Mouse (Mus musculus) embryo, embryonic 11.5 days (tissue): ENCODE measurements at regions not wholly inside any gene's neighbourhood (a gene's known extent, or its start where the extent isn't known, plus 50 kb on each side); places are given as distances from the start of the nearest gene placed in this dataset.
A peak's percentile ranks its signal among the peaks of the same experiment; 100 is the strongest.

Experiments used
- DNase-seq: peaks from one replicate; pipeline ENCODE4 v3.0.0-alpha.2; 2012; ENCODE audit warnings: low read depth, low spot score

DNA sequence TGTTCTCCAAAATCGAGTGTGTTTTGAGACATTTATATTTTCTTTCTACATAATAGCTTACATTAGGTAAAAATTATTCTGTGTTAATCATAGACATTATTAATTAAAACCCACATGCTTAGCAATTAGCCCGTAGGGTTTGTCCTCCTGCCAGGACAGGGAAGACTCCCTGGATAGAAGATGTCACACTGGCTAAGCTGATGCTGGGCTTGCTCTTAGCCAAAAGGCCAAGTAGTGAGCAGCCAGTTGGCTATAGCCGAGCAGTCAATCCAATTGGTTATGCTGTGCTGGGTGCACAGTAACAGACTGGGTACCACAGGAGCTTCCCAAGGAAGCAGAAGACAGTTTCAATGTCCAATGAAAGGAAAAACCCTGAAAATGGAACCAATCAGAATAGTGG is 166.0 kb upstream of the Rnf219 start:
- DNase-seq = no peak

DNA sequence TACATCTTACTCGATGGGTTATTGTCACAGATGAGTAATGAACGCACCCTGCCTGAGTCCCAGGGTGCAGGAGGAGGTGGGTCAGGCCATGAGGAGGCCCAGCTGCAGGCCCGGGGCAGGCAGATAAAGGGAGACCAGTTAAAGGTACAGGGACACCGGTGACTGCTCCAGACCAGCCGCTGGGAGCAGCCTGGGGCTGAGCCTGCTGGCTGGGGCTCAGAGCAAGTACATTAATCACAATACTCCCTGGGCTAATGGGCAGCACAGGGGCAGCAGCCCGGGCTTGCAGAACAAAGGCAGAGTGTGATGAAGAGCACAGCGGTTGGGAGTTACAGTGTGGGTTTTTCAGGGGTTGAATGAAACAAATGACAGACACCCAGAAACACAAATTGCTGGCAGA is 154.4 kb upstream of the Rnf219 start:
- peak; percentile 17 for DNase-seq

DNA sequence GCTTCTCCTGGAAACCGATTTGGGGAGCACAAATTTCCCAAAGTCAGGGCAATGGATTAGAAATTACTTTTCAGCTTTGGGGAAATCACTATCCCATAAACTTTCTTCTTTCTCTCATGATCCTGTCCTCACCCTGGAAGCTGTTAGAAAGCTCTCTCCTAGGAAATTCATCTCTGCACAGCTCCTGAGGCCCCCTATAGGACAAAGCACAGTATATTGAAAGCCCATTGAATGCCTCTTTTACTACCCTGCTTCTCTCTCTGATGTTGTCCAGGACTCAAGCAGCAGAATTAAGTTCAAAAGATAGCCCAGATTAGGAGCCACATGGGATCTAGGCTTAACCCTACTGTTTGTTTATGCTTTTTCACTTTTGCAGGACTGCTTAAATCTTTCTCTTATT is 139.3 kb upstream of the Rnf219 start:
- no peak for DNase-seq

DNA sequence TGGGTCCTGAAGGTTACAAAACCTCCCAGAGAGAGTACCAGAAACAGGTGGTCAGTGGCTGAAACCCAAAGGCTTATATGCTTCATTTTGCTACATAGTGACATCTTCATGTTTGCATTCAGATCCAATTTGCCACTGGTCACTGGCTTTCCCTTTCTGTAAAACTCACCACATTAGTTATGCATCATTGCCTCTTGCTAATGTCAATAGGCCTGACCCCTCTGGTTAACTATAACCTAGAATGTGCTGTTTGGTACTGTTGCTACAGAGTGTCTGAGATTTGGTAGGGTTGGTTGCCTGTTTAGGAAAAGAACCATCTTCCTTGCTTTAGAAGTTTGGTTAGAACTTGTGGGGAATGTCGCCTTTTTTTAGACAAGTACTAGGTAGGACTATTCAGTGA is 136.3 kb upstream of the Rnf219 start:
- no peak for DNase-seq

DNA sequence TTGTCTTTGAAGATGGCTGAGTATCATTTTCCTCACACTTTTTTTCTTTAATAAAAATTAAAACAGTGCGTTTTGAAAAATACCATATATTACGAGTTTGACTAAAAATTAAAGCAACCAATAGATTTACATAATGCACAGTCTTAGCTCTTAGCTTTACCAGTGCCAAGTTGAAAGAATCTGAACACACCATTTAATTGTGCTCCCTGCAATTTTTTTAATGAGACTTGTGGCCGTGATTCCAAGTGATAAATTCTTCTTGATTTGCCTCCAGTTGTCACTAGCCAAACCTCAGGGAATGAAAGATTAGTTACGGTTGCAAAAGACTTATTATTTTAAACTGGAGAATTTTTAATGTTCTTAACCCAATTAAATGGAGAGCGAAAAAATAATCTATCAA is 127.5 kb upstream of the Rnf219 start:
- no peak for DNase-seq

DNA sequence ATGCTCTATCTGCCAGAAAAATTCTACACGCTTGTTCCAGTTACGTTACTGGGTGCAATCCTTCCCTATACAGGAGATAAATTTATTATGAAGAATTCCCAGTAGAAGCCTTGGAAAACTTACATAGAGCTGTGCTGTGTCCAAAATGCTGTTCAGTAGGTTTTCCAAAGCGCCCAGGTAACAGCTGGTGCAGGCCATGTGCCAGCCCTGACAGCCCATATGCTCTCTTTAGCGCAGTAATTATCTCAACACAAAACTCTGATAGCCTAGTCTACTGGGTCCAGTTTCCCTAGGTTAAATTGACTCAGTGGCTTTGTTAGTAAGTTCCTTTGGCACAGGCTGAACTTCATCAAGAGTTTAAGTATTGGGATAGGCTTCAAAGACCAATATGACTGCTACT is 122.2 kb upstream of the Rnf219 start:
- DNase-seq = no peak

DNA sequence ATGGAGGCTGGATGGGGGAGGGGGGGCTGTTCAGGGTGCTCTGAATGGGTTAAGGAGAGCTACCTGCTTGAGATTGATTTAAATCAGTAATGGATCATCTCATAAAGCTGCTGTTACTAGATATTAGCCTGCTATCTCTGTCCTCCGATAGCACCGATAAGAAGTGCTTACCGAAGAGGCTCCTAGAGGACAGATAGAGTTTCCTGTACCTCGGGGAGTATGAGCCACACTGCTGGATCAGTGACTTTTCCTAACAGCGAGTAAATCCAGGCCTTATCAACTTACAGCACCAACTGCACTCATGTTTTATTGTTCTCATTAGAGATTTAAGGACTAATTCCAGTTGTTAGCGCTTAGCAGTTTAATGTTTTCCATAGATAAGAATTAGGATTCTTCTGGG is 120.3 kb upstream of the Rnf219 start:
- DNase-seq = no peak

DNA sequence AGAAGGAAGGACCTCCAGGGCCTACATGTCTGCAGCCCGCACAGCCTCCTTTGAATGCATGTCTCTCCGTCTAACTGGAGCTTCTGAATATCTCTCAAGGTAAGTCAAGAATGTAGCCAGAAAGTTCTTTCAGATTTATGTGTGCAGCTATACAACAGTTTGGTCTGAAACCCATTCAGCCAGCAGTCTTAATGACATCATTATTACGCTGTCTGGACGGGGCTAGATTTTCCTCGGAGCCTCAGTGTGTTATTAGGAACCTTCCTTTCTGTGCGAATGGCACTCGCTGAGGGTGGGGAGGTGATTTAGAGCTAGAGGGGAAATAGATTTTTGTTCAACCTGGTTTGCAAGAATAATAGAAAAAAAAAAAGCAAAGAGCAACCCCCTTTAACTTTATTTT is 116.9 kb upstream of the Rnf219 start:
- no peak for DNase-seq

DNA sequence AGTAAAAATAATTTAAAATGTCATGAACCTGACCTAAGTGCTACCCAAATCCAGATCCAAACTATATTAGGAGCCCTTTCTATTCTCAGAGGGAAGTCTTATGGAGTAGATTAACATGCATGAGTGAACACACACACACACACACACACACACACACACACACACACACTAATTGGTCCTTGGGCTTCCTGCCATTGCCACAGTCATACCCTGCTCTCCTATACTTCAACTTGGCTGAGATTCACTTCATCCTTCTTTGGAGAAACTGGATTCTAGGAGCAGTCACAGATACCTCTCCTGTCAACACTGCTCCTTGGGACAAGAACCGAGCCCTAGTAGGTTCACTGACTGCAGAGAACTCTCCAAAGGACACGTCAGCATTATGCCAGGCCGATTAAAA is 89.0 kb upstream of the Rnf219 start:
- DNase-seq = no peak

DNA sequence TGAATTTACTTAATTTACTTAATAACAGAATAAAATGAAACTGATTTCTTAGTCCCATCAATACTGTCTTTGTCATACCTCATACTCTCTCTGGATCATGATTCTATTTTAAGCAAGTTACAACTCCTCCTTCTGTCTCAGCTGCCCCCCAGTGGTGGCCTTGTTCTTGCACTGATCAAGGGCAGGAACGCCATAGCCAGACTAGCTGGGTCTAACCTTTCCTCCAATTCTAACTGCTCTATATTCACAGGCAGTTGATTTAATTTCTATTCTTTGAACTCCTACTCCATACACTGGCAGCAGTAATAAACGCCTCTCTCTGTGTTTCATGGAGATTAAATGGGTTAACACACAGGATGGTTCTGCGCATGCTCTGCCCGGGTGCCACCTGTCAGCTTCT is 87.9 kb upstream of the Rnf219 start:
- no peak for DNase-seq

DNA sequence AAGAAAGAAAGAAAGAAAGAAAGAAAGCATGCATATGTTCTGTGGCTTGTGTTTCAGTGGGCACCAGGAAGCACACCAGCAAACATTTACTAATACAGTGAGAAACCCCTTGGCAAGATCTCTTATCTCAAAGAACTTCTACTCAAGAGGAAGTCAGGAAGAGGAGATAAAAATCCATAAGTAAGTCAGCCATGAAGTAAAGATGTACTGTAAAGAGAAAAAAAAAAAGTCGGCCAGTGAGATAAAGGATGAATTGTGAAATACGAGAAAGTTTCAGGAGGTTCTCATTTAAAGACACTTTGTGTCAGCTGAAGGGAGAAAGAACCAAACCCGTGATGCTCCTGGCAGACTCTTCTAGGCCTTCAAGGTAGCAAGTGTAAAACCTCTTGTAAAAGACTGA is 72.4 kb upstream of the Rnf219 start:
- DNase-seq = no peak
